Mouse (Mus musculus): ENCODE measurements around the gene Scn5a.
A peak's percentile ranks its signal among the peaks of the same experiment; 100 is the strongest.

The Scn5a gene

DNA sequence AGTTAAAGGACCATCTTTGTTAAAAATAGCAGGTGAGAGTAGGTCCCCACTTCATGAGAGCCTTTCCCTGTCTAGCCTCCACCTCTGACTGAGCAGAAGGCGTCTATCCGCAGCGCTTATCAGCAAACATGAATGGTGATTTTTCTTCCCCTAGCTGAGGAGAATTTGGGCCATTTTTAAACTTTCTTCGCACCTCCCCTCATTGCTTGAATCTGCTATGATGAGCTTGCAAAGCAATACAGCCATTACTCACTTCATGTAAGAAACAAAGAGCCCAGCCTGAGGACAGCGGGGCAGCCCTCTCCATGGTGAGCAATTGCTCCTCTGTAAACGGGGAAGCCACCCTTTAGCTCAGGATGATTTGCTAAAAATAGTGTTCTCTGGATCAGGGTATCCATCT lies 14.0 kb downstream of the Scn5a start:
- DNase-seq (ENCODE audit: low spot score in 2 of 2) = no peak

DNA sequence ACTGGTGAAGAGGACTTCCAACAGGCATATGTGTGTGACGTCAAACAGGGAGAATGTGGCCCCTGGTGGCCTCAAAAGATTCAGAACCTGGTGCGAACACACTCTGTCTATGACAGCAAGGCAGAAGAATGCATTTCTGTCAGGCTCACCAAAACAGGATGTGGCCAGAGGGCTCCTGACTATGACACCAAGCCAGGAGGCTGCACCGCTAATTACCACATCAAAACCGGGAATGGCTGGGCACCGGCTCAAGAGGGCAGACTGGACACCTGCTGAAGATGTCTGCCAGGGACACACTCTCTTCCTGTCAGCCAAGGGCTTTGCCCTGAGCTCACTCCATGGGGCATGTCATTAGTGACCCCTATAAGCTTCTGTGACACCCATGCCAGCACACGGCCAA lies 15.2 kb downstream of the Scn5a start:
- DNase-seq (ENCODE audit: low spot score in 2 of 2) = no peak

- no peak for DNase-seq (ENCODE audit: low spot score in 2 of 2)
Measured at GRCm38 (mm10) chr9:119562256-119562655, 16.6 kb downstream of the Scn5a start.

- DNase-seq (ENCODE audit: low spot score in 2 of 2) = no peak
Measured at GRCm38 (mm10) chr9:119561746-119562145, 17.1 kb downstream of the Scn5a start.

DNA sequence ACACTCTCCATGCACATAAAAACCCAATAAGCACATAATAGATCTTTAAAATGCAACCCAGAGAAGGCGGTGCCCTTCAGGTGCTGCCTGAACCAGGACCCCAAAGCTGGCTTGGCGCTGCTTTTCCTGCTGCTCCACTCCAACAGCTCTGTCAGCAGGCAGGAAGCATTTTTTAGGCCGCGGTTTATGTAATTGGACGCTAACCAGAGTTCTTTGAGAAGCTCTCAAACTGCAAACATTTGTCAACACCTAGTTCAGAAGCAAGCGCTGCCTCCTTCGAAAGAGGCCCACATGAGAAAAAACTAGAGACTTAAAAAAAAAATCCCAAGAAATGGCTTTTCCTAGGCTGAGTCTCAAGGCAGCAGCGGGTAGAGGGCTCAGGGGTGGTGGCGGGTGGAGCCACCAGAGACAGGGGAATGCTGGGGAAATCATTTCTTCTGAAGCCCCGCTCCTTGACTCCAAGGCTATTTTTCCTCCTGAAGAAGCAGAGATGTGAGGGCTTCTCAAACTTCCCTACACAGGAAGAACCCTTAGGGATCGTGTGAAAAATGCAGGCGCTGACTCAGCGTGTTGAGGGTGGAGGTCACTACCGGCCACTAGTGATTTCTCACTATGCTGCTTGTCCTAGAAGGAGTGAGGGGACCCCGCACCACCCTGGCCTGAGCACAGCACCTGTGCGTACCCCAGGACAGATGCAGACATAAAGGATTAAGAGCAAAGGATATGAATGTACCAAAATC lies 19.1 kb downstream of the Scn5a start:
- no peak for DNase-seq (ENCODE audit: low spot score in 2 of 2)

GRCm38 (mm10) chr9:119558119-119558854 lies 20.5 kb downstream of the Scn5a start:
- DNase-seq (ENCODE audit: low spot score in 2 of 2) = peak; percentile 30 to 31

DNA sequence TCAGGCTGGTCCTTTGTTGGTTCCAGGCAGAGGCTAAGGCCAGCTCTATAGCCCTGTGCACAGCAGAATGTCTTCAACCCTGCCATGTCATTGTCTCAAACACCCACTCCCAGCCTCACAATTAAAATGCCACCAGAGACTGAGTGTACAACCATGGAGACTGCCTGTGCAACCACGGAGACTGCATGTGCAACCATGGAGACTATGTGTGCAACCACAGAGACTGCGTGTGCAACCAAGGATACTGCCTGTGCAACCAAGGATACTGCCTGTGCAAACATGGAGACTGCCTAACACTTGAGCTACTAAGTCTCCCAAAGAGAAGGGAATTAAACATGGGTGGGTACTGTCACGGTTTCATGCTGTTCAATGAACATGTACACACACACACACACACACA lies 22.8 kb downstream of the Scn5a start:
- DNase-seq (ENCODE audit: low spot score in 2 of 2) = no peak

DNA sequence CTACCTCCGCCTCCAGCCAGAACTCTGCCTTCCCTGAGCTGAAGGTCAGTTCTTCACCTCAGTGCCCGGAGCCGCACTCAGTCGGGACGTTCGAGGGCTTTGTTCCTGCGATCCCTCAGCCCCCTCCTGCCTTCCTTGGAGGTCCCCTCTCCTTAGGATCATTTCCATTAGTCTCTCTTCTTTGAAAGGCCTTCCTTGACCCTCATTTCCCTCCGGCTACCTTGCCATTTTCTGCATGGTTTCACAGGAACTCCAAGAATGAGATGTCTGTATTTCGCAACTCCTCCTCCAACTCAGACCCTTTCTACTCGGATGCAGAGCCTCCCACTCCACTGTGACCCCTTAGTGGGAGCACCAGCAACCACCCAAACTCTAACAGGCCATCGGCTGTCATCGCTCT lies 31.3 kb downstream of the Scn5a start:
- no peak for DNase-seq (ENCODE audit: low spot score in 2 of 2)

DNA sequence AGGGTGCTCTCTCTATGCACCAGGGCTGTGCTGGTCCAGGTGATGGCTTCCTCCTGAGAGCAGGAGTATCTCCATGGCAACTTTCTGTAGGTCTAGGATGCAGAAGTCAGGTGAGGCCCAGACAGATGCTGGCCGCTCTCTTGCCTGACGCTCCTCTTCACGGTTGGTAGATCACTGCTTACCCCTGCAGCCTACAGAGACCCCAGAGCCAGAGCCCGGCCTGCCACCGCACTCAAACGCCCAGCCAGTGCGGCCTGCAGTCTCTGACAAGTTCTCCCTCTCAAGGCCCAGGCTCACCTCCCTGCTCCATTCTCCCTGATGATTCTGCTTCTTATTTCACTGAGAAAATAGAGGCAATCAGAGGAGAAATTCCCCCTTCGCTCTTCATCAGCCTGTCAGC lies 31.7 kb downstream of the Scn5a start:
- DNase-seq (ENCODE audit: low spot score in 2 of 2) = no peak

GRCm38 (mm10) chr9:119540726-119541125 lies 38.1 kb downstream of the Scn5a start:
- no peak for DNase-seq (ENCODE audit: low spot score in 2 of 2)

DNA sequence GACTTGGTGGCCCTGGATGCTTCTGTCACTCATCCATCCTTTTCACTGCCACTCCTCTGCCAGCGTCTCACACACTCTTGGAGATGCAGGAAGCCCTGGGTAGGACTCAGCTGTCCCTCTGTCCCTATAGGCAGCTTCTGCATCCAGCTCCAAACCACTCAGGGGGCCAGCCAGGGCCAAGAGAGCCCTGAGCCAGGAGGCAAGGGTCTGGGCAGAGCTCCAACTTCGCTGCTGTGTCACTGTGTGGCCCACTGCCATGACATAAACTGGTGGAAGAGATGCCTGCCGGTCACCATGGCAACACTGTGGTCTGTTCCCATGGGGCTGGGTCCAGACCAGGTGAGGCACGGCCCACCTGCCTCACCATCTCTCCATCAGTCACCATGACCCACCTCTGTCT lies 41.0 kb downstream of the Scn5a start:
- no peak for DNase-seq (ENCODE audit: low spot score in 2 of 2)

GRCm38 (mm10) chr9:119531684-119532417 lies 47.0 kb downstream of the Scn5a start:
- DNase-seq (ENCODE audit: low spot score in 2 of 2) = no peak

GRCm38 (mm10) chr9:119524511-119524910 lies 54.3 kb downstream of the Scn5a start:
- no peak for DNase-seq (ENCODE audit: low spot score in 2 of 2)

DNA sequence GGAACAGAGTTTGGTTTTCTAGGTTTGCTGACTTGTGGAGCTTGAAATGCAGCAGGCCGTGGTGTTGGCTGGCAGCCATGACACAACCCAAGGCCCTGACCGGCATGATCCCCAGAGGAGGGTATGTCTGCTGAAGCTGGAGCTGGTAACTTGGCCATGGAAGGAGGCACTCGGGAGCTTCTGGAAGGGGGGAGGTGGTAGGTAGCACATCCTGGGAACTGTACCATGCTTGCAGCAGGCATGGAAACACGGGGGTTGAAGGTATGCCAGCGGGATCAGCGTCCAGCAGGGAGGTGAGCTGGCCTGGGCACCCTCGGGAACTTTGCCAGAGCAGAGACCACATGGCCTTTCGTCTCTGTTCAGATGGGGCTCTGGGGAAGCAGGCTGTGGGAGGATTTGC lies 55.5 kb downstream of the Scn5a start:
- DNase-seq (ENCODE audit: low spot score in 2 of 2) = no peak

- DNase-seq (ENCODE audit: low spot score in 2 of 2) = no peak
Measured at GRCm38 (mm10) chr9:119519116-119519515, 59.7 kb downstream of the Scn5a start.

- no peak for DNase-seq (ENCODE audit: low spot score in 2 of 2)
Measured at GRCm38 (mm10) chr9:119518177-119518576, 60.6 kb downstream of the Scn5a start.

- no peak for DNase-seq (ENCODE audit: low spot score in 2 of 2)
Measured at GRCm38 (mm10) chr9:119517467-119517866, 61.3 kb downstream of the Scn5a start.

- DNase-seq (ENCODE audit: low spot score in 2 of 2) = no peak
Measured at GRCm38 (mm10) chr9:119516815-119517214, 62.0 kb downstream of the Scn5a start.

DNA sequence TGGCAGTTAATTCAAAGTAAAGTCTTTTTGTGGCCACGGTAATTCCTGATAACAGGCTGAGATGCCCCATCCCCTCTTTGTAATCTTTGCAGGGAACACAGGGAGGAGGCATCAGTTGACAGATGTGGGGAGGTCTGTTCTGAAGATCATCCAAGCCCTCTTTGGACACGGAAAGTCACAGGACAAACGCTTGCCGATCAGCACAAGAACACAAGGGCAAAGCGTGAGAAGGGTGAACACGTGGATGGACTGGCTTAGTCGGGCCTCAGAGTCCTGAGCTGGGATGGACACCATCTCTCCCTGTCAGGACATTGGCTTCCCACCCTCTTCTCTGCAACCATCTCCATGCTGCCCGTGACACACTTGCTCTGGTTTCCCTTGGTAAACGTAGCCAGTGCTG lies 63.4 kb downstream of the Scn5a start:
- no peak for DNase-seq (ENCODE audit: low spot score in 2 of 2)

DNA sequence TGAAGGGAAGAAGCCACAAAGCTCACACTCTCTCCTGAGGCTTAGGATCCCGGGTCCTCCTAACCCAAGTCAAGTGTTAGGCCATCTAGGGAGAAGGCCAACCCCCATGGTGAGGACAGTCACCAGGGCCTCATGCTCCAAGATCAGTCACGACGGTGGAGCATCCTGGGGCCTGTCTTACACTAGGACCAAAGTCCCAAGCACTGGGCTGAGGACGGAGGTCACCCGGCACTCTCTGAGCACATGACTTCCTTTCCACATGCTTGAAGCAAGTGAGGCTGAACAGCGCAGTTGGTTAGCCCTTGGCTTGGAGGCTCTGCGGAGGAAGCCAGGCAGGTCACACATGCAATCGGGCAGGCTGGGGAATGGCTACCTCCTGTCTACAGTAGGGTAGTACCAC lies 63.8 kb downstream of the Scn5a start:
- no peak for DNase-seq (ENCODE audit: low spot score in 2 of 2)

- no peak for DNase-seq (ENCODE audit: low spot score in 2 of 2)
Measured at GRCm38 (mm10) chr9:119513816-119514215, 65.0 kb downstream of the Scn5a start.

DNA sequence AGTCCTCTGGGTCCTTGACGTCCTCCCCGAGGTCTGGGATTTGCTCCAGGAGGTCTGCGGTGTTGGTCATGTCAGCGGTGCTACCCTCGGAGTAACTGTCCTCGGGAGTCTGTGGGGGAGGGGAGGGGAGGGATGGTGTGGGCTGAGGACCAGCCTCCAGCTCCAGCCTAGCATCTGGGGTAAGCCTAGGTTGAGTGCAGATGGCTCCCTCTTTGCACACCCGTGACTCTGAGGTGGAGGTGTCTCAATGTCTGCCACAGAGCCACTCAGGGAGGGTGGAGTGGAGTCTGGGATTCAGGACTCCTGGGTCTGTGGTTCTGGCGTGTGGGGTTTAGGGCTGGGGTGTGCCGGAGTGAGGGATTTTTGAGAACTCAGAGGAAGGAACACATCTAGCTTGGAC lies 65.8 kb downstream of the Scn5a start:
- no peak for DNase-seq (ENCODE audit: low spot score in 2 of 2)

DNA sequence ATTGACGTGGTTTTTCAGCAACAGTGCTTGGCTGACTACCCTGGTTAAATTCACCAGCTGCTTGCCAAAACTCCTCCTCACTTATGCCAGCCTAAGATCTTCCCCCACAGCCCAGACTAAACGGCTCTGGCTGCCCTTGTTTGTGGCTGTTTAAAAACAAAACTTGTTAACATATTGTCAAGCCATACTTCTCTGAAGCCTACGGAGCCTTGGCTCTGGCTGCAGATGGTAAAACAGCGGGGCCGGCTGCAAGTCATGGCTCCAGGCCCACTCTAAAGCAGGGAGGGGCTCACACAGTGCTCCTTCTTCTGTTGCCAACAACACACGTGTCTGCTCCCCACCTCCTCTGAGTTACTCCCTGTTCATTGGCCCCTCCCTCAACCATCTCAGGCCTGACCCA lies 67.9 kb downstream of the Scn5a start:
- no peak for DNase-seq (ENCODE audit: low spot score in 2 of 2)

All from frontal cortex, postnatal 25 days (tissue).